Mouse (Mus musculus): Measurements from ENCODE around the gene Tomm20.

GRCm38 (mm10) chr8:126994506-126994905 lies 48.9 kb upstream of the Tomm20 start:
- TF ChIP-seq GATA1 (IDR thresholded peaks at IDR 0.05; ENCODE audit: low read length): no peak
- TF ChIP-seq TAL1 (IDR thresholded peaks at IDR 0.05; ENCODE audit: low read length): no peak

All from erythroblast, embryonic 14.5 days (primary cell).